Mouse (Mus musculus) embryonic fibroblast, embryonic 13.5 days (primary cell): Measurements from ENCODE around the gene Fancd2.

Source experiments
- CTCF ChIP-seq: IDR thresholded peaks from 2 replicates; pipeline ENCODE4 v1.5.1; 2011; ENCODE audit warnings: mild to moderate bottlenecking, control low read depth, low read length, moderate library complexity, borderline replicate concordance; ENCODE audit not compliant: insufficient read depth
- POLR2A ChIP-seq: IDR thresholded peaks from 2 replicates; pipeline ENCODE4 v1.6.1; 2011; ENCODE audit warnings: low read depth, mild to moderate bottlenecking, control low read depth, low read length, moderate library complexity

- TF ChIP-seq POLR2A (no peak), CTCF (no peak)
Measured at GRCm38 (mm10) chr6:113586466-113587183, 55.1 kb downstream of the Fancd2 start.
